Mouse (Mus musculus): ENCODE results near the gene Chkb.

GRCm38 (mm10) chr15:89475293-89475600 lies 45.5 kb upstream of the Chkb start:
- TF ChIP-seq CTCF (IDR thresholded peaks at IDR 0.05; ENCODE audit: borderline replicate concordance, insufficient read depth, low read depth, low read length): no peak
- TF ChIP-seq POLR2A (IDR thresholded peaks at IDR 0.05; ENCODE audit: borderline replicate concordance, insufficient read depth, low read length): no peak

Measured in cerebellum, adult 2 months (tissue).